Mouse (Mus musculus) E14TG2a.4 (cell line): Measurements from ENCODE around the gene Atp9a.

ENCODE experiments used
- CTCF ChIP-seq: conservative IDR thresholded peaks from 2 replicates; pipeline ENCODE4 v1.5.1; 2014; ENCODE audit warnings: low read length
- POU5F1 ChIP-seq: IDR thresholded peaks from 2 replicates; pipeline ENCODE4 v1.6.1; 2014; ENCODE audit warnings: low read length, borderline replicate concordance

DNA sequence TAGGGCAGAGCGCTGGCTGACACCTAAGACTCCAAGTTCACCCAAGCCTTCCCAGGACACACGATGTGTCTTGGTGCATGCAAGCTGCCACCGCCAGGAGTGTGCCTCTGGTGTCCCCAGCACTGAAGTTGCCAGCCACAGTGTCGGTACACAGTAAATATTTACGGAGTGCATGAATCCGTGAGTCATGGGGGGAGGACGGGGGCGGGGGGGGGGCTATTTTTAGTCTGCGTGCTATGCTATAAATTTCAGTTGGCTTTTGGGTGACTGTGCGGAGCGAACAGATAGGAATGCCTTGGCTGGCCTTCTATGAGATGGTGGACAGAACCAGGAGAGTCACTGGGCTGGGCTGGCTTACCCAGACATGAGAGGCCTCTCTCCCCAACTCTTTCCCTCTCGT is 14.2 kb downstream of the Atp9a start:
- TF ChIP-seq CTCF (no peak), POU5F1 (no peak)
